Mouse (Mus musculus) brain, embryonic 14.5 days (tissue): ENCODE data around the gene Cd180. TPM values are rescaled to one million over a fixed set of nuclear protein-coding genes. Genes with fewer than 3 reads are reported as not detected.
A peak's percentile ranks its signal among the peaks of the same experiment; 100 is the strongest.

Source experiments
- DNase-seq: peaks from one replicate; pipeline ENCODE4 v3.0.0-alpha.2; 2011; ENCODE audit warnings: low read depth
- CTCF ChIP-seq: fragments of 200-500 bp; IDR thresholded peaks from 2 replicates; pipeline ENCODE4 v1.5.1; 2012; ENCODE audit warnings: inconsistent platforms, mild to moderate bottlenecking, moderate library complexity, borderline replicate concordance; ENCODE audit not compliant: insufficient read depth, insufficient read length; ENCODE audit errors: extremely low read depth
- POLR2A ChIP-seq: fragments of 200-500 bp; IDR thresholded peaks from 2 replicates; pipeline ENCODE4 v1.6.1; 2012; ENCODE audit warnings: mild to moderate bottlenecking, inconsistent platforms, borderline replicate concordance; ENCODE audit not compliant: poor library complexity, insufficient read depth, insufficient read length, severe bottlenecking; ENCODE audit errors: extremely low read depth
- polyA plus RNA-seq: library from polyadenylated mRNA; depleted of rRNA; stranded (reverse); fragments of >200 nt; gene quantifications from 2 replicates; pipeline ENCODE4 v1.2.3, GENCODE M21; 2012

Gene Cd180
- polyA plus RNA-seq, 1 experiment = 1.0 TPM

DNA sequence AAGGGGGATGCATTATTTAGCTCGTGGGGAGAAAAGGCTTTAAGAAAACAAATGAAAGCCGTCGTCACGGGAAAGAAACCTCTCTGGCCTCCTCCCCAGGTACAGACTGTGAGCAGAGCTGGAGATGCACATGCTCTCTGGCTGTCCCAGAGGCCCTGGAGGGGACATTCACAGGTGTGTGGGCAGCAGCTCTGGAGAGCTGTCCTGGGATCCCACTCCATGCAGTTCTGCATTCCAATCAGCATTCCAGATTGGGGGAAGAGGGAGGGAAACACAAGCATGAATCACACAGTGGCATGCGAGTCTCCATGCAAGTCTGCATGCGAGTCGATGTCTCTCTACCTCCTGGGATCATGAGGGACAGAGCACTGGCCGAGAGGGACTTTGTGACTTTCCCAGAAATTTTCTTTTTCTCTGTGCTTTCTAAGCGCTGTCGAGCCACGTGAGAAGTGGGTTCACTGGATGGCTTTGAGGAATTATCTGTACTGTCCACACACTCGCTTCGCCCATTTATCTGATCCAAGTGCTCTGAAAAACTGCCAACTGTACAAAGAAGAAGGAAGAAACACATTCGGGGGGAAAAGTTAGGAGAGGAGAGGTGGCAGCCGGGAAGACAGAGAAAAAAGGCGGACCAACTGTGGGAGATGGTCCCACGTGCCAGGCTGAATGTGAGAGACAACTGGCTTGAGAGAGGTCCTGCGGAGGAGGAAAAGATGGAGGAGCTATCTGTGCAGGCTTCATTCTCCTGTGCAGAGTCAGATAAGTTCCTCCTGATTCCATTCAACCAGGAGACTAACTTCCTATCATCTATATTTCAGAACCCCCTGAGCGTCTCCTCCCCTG is 60.6 kb downstream of the Cd180 start:
- TF ChIP-seq POLR2A = no peak
- TF ChIP-seq CTCF = no peak
- DNase-seq = no peak

DNA sequence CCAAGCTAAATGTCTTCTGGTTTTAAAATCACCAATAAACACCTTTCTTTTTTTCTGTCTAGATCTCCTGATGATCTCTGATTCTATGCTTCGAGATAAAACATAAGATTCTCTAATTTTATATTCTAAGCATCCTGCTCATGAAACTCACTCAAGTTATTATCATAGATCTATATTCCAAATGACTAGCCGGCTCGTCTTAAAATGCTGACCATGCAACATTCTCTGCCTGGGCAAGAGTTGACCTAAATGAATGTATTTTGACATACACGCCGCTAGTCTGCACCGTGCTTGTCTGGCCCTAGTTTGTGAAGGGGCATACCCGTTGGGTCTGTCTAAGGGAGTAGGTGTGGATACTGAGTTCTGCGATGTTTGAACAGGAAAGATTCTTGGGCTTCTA is 61.8 kb downstream of the Cd180 start:
- DNase-seq = no peak
- no peak for TF ChIP-seq CTCF
- no peak for TF ChIP-seq POLR2A

DNA sequence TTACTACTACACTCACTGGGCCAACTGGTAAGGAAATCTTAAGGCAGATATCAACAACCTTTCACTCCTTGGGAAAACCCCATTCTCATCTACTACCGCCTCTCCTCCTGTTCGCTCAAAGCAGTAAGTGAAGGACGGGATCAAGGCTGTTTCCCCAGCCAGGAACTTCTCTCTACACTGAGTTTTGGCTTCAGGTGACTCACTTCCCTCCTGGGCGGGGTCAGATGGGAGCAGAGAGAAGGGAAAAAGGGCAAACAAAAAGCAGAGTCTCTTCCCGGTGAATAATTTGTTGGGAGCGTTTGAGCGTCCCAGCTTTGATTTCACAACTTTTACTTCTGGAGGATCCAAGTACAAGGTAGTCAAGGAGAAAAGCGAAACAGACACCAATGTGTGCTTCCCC is 62.7 kb downstream of the Cd180 start:
- TF ChIP-seq CTCF (no peak), POLR2A (no peak)

DNA sequence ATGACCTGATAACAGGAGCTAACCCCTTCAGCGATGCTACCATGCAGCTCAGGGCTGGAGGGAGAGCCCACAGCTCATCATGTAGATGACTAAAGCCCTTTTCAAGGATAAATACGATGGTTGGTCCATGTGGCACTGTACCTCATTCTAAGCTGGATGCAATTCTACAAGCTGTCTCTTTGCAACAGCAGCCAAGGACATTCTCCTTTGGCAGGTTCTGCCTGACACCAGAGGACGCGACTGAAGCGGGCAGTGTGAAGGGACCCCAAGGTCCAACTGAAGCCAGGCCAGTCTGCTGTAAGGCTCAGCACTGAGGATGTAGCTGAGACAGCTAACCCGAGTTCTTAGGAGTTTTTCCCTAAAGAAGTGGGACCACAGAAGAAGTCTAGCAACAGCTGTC is 64.7 kb downstream of the Cd180 start:
- DNase-seq = no peak
- TF ChIP-seq CTCF (no peak), POLR2A (no peak)

More for the DNA sequence above, 62.7 kb downstream of the Cd180 start:
- no peak for DNase-seq

DNA sequence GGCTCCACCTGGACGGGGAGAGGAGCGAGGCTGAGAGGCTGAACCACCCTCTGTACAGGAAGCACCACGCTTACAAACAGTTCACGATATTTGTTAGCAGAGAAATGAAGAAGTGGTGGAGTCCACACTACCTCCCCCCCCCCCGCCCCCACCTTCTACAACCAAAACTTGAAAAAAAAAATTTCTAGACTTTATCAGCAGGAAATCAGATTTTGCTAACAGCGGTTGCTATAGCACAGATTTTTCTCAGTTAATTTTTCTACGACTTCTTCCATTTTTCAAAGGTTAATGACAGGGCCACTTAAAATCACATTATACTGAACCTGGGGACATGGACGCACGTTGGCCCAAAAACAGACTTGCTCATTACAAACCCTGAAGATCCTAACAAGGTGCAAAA is 68.1 kb downstream of the Cd180 start:
- TF ChIP-seq CTCF (no peak), POLR2A (no peak)
- DNase-seq = no peak

DNA sequence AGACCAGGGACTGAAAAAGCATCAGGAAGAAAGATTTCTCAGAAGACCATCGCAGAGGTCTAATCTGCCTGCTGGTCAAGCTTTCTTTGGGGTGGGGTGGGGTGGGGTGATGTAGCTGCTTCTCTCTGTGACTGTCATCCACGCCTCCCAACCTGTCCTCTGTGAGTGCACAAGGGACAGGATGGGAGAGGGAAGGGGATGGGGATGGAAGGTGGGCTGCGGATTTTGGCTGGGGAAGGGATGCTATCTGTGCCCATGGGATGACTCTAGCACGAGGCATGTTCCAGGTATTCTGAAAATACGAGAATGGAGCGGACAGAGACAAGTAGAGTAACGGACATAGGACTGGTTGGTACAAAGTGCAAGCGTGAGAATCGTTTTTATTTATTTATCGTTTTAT is 68.8 kb downstream of the Cd180 start:
- no peak for DNase-seq

DNA sequence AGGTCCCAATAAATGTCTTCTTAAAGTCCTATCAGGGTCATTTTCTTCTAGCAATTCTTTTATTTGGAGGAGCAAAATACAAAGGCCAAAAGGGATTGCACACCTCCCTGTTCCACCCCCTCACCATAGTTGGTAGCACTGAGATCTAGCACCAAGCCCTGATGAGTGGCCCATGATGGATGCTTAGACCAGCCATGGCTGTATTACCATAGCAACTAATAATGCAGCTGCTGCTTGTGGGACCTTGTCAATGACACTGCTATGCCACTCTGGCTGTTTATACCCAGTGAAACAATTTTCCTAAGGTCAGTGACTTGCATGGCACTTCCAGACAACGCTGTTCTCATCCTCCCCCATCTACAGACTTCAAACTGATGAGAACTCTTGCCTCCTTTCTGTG is 70.9 kb downstream of the Cd180 start:
- DNase-seq = no peak
- TF ChIP-seq POLR2A (no peak), CTCF (no peak)

More for the DNA sequence above, 68.8 kb downstream of the Cd180 start:
- no peak for TF ChIP-seq POLR2A
- no peak for TF ChIP-seq CTCF

DNA sequence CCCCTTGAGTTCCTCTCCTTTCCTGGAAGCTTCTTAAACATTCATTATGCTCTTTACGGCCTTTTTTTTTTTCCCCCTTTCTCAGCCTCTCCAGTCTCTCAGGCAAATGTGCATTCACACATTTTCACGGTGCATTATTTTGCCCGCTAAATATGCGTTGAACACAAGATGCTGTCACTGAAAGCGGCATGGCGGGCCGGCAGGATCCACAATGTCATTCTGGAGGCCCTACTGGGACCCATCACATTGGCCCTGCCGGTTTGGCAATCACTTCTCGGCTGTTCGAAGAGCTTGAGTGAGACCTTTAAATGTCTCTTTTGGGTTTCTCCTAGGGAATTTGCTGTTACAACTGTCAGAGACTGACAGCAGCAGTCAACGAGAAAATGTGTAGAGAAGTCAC is 71.9 kb downstream of the Cd180 start:
- DNase-seq = peak; percentile 80

DNA sequence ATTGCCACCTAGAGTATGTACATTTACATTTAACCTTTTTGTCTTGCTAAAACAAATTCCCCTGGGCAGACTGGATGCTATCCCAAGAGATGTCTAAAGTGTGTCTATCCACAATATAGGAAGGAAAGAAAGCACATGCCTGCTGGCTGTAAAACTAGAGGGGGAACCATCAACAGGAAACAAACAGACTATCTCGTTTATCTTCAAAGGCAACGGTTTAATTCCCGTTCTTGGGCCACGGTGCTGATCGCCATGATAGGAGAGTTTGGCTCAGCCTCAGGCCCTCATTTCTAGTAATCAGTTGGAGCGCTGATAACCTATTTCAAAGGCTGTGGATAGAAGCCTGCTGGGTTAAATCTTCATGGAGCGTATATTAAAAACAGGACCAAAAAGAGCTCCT is 73.8 kb downstream of the Cd180 start:
- no peak for DNase-seq
- TF ChIP-seq CTCF (no peak), POLR2A (no peak)

More for the DNA sequence above, 71.9 kb downstream of the Cd180 start:
- TF ChIP-seq CTCF (no peak), POLR2A (no peak)

DNA sequence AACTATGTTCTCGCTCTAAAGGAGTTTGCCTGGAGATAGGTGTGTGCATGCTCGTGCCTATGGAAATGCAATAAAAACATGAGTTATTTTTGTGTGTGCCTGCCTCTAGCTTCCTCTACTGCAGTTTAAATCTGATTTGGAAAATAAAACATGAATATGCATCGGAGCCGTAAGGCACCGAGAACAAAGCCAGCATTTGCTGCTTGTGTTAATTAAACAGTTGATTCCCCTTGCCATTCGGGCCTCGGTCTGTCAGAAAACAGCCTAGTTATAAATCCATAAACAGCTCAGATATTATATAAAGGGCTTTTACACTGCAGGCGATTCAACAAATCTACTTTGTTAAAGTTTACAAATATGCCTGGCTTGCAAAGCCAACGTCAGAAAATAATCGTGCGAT is 75.2 kb downstream of the Cd180 start:
- TF ChIP-seq POLR2A (no peak), CTCF (no peak)
- DNase-seq = peak; percentile 68

DNA sequence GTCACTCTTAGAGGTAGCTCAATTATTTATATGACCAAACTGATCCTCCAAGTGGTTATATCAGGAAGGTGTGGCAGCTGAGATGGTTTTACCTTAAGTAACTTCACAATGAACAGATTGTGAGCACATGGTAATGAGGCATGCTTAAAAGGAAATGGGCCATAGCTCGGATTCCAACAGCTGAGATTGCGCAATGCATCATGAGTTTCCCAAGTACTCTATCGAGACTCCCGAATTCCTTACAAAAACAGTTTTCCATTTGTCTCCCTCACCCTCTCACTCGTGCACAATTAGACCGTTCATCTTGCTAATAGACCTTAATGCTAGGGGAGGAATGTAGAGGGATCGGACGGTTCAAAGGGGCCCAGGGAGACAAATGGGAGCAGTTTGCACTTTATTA is 76.8 kb downstream of the Cd180 start:
- TF ChIP-seq POLR2A (no peak), CTCF (no peak)
- DNase-seq = no peak

DNA sequence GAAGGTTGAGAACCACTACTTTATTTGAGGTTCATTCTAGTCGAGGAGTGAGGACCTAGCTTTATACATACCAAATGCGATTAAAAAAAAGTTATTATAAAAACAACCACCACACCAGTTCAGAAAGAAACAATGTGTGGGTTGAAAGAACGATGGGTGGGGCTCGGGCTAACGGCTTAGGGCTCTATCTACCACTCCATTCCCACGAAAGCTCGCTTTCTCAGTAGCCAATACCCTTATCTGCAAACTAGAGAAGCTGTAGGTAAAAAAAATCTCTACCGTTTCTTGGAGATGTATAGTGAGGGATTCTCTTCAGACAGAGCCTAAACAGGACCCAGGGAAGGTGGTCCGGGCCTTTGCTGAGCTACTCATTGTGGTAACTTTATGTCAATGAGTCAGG is 79.8 kb downstream of the Cd180 start:
- TF ChIP-seq CTCF (no peak), POLR2A (no peak)
- DNase-seq = no peak

DNA sequence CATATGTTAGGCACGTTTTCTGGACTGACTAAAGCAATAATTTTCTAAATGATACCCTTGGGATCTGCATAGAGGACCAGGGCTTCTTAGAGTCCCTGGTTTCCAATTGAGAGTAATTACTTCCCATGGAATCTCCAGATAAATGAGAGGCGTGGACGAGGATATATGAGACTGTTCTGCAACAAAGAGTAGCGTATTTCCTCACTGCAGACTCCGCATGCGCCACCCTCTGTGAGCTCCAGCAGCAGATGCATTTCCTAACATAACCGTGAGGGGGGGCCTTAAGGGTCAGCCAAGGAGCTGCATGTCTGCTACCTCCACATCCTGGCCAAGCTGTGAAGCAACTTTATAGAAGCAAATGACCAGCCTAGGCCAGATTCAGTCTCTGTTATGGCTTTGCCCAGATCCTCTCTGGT is 81.4 kb downstream of the Cd180 start:
- DNase-seq = peak; percentile 64
- TF ChIP-seq CTCF = no peak
- no peak for TF ChIP-seq POLR2A

DNA sequence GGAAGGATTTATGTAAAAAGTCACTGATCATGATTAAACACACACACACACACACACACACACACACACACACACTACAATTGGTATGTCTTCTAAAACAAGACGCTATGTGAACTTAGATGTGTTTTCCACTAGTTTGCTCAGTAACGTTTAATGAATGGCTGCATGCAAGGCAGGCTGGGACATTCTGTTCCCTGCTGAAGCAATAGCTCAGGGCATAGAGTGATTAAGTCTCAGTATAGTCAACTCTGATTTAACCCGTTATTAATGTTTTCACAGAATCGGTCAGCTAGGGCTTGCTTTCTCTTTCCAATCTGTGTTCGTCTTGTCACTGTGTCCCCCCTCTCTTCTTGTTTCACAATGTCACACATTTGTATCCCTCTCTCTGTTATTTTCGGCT is 82.1 kb downstream of the Cd180 start:
- TF ChIP-seq POLR2A (no peak), CTCF (no peak)
- no peak for DNase-seq
